Mouse (Mus musculus) midbrain, embryonic 15.5 days (tissue): Measurements from ENCODE around the gene Thbd. TPM values are rescaled to one million over a fixed set of nuclear protein-coding genes. Genes with fewer than 3 reads are reported as not detected.

Experiments
- ATAC-seq: fragments of 200-750 bp; cut with Nextera tagmentation; replicated peaks from 2 replicates; pipeline ENCODE4 v1.8.0; 2017; ENCODE audit warnings: moderate TSS enrichment
- H3K27ac ChIP-seq: fragments of 300-500 bp; sonication (generic); 2 replicates; pipeline ENCODE4 v1.5.1; 2015; ENCODE audit warnings: mild to moderate bottlenecking, inconsistent platforms
- H3K27me3 ChIP-seq: fragments of 300-500 bp; sonication (generic); replicated peaks from 2 replicates; pipeline ENCODE4 v1.6.1; 2015; ENCODE audit warnings: inconsistent platforms
- H3K36me3 ChIP-seq: fragments of 300-500 bp; sonication (generic); replicated peaks from 2 replicates; pipeline ENCODE4 v1.6.1; 2015; ENCODE audit warnings: inconsistent platforms
- H3K4me1 ChIP-seq: fragments of 300-500 bp; sonication (generic); 2 replicates; pipeline ENCODE4 v1.6.1; 2015; ENCODE audit warnings: inconsistent platforms
- H3K4me2 ChIP-seq: fragments of 300-500 bp; sonication (generic); 2 replicates; pipeline ENCODE4 v1.6.1; 2015; ENCODE audit warnings: inconsistent platforms, mild to moderate bottlenecking, moderate library complexity
- H3K4me3 ChIP-seq: fragments of 300-500 bp; sonication (generic); 2 replicates; pipeline ENCODE4 v1.5.1; 2015; ENCODE audit warnings: mild to moderate bottlenecking, inconsistent platforms
- H3K9ac ChIP-seq: fragments of 300-500 bp; sonication (generic); 2 replicates; pipeline ENCODE4 v1.6.1; 2015; ENCODE audit warnings: mild to moderate bottlenecking, inconsistent platforms
- H3K9me3 ChIP-seq: fragments of 300-500 bp; sonication (generic); 2 replicates; pipeline ENCODE4 v1.6.1; 2016; ENCODE audit warnings: inconsistent platforms
- WGBS: fragments of 180-500 bp; shearing (Covaris S2); methylation state at CpG from one replicate; pipeline ENCODE4 v1.1.7; 2015; ENCODE audit warnings: mixed read lengths; 5-methylcytosine and 5-hydroxymethylcytosine counted together
- polyA plus RNA-seq: library from polyadenylated mRNA; unstranded; fragments of >200 nt; fragmentation: Nextera tagmentation; extraction: Ambion mirVana; gene quantifications from 2 replicates; pipeline ENCODE4 v1.2.1, GENCODE M21; 2015

Gene Thbd
- polyA plus RNA-seq, 1 experiment from 2014 or later, result 13.0 TPM

DNA sequence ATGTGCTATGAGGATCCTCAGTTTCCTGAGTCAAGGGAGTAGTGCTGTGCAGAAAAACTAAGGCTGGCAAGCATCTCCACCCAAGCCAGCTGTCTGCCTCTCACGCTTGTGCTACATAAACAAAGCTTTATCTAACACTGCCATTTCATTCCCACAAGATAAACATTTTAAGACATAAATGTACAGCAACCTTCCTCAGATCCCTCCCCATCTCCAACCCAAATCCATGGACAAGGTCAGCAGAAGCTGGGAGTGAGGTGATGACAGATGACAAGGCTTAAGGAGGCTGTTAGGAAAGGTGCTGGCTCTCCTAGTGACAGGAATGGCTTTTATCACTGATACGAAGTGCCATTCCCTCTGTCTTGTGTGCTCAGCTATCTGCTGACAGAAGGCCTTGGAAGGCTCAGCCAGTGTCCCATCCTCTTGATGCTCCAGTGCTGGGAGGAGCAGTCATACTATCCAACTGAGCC lies 34.4 kb downstream of the Thbd start:
- ATAC-seq, result no peak
- no peak overlapping the region for H3K9ac ChIP-seq
- H3K4me1 ChIP-seq, result no peaks in the 10 kb centered on the region
- H3K4me2 ChIP-seq, result no peak overlapping the region
- WGBS, result 78% methylated on average over 2 of the region's 2 CpGs
- H3K9me3 ChIP-seq, result no peaks in the 10 kb centered on the region
- H3K36me3 ChIP-seq, result no peaks in the 10 kb centered on the region
- no peak overlapping the region for H3K4me3 ChIP-seq
- no peak overlapping the region for H3K27ac ChIP-seq
- H3K27me3 ChIP-seq, result no peaks in the 10 kb centered on the region

DNA sequence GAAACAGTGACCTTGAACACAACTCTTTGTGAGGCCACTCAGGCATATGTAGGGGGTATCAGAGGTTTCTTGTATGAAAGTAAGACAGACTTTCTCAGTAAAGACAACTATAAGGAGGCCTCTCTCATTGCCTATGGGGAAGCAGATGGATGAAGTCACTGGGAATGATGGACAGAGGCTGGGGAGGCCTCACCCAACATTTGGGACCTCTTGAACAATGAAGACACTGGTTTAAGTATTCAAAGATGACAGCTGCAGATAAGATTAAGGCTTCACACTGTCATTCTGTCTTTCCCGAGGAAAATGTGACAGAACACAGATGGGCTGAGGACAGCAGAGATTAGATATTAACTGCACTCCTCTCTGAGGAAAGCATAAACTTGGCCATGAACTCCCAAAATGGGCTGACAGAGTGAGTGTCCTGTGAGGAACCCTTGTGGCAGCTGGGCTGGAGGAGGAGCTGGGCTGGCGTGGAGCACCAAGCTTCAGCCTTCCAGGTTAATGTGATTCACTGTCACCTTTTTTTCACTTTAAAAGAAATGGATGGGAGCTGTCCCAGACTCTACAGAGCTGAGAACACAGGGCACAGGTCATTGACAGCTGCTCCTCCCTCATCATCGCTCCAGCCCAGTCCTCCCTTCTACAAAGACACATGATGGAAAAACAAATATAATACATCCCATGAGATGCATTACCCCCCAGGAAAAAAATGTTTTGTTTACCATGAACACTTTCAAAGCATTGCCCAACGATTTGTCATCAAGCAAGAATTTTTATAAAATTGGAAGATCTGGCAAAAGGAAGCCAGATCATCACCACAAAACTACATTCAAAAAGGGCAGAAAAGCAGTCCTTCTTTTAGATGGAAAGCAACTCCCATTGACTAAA lies 36.0 kb downstream of the Thbd start:
- Histone ChIP-seq H3K9me3 (no peaks in the 10 kb centered on the region), H3K4me2 (no peak overlapping the region), H3K4me1 (no peaks in the 10 kb centered on the region), H3K27ac (no peak overlapping the region), H3K4me3 (no peak overlapping the region), H3K9ac (no peak overlapping the region), H3K36me3 (no peaks in the 10 kb centered on the region), H3K27me3 (no peaks in the 10 kb centered on the region)
- whole genome bisulfite sequencing, result 74% methylated on average over 4 of the region's 4 CpGs
- ATAC-seq, result no peak

DNA sequence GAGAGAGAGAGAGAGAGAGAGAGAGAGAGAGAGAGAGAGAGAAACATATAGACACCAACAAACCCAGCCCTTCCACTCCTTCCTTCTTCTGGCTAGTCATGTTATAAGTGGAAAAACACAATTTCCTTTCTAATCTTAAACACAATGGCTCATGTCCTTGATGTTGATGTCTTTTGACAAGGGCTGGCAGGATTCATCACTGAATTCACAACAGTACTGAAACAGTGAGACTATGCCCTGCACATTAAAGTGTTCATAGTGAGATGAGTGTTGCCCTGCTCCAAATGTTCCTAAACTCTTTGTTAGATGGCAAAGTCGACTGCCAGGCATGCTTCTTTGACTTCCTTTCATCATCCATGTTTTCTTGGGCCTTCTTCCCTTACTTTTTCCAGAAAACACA lies 42.8 kb downstream of the Thbd start:
- WGBS, result 38% methylated on average over 1 of the region's 1 CpGs
- no peak overlapping the region for H3K27ac ChIP-seq
- H3K9ac ChIP-seq, result no peak overlapping the region
- no peak overlapping the region for H3K4me2 ChIP-seq
- H3K36me3 ChIP-seq, result no peaks in the 10 kb centered on the region
- H3K9me3 ChIP-seq, result no peaks in the 10 kb centered on the region
- ATAC-seq, result no peak
- H3K4me1 ChIP-seq, result no peaks in the 10 kb centered on the region
- H3K27me3 ChIP-seq, result no peaks in the 10 kb centered on the region
- no peak overlapping the region for H3K4me3 ChIP-seq

DNA sequence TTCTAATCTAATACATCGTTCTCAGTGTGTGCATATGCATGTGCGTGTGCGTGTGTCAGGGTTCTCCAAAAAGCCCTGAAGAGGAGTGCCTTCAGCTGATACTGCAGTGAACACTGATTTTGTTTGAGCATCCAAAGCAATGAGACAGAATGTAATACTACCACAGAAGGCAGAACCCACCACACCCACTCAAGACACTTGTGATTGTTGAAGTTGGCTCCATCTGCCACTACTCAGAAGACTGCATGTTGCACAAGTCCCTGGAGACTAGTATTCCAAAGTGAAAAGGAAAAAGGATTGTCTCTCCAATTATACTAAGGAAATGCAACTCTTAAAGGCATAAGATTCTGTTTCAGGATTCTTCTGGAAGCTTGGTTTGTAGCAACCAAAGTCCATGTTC lies 43.5 kb downstream of the Thbd start:
- no peak overlapping the region for H3K4me2 ChIP-seq
- ATAC-seq, result no peak
- no peak overlapping the region for H3K9ac ChIP-seq
- H3K36me3 ChIP-seq, result no peaks in the 10 kb centered on the region
- no peaks in the 10 kb centered on the region for H3K4me1 ChIP-seq
- WGBS, result 93% methylated on average over 3 of the region's 3 CpGs
- no peaks in the 10 kb centered on the region for H3K27me3 ChIP-seq
- H3K9me3 ChIP-seq, result no peaks in the 10 kb centered on the region
- no peak overlapping the region for H3K27ac ChIP-seq
- no peak overlapping the region for H3K4me3 ChIP-seq

DNA sequence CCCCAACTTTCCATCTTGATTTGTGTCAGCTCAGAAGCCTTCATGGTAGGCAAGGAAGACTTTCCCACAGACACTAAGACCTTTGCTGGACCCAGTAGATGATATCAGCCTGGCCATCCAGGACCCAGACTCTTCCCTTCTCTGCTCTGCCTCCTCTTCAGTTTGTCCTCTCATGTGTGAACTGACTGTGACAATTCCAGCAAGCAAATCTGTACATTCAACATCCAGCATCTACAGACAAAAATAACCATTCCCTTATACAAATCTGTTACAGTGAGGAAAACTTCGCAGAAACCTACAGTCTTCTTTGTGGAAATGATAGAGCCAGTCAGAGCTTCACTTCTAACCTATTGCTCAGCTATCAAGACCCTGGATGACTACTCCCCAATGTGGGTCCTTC lies 50.8 kb downstream of the Thbd start:
- H3K4me1 ChIP-seq, result no peaks in the 10 kb centered on the region
- ATAC-seq, result no peak
- H3K27me3 ChIP-seq, result no peaks in the 10 kb centered on the region
- no peak overlapping the region for H3K4me2 ChIP-seq
- no peak overlapping the region for H3K4me3 ChIP-seq
- 80% methylated on average over 1 of the region's 1 CpGs for WGBS
- H3K36me3 ChIP-seq, result no peaks in the 10 kb centered on the region
- H3K9me3 ChIP-seq, result no peaks in the 10 kb centered on the region
- H3K9ac ChIP-seq, result no peak overlapping the region
- no peak overlapping the region for H3K27ac ChIP-seq

Other genes with a start within 250 kb of the Thbd start
- gene Sstr4, start 12.8 kb downstream of the Thbd start, polyA plus RNA-seq, result 3.4 and 3.9 TPM in 2 replicates
- 8.1 and 8.7 TPM in 2 replicates for gene Cd93, start 35.4 kb upstream of the Thbd start, polyA plus RNA-seq